ENCODE assay signal across 9 mouse cellular contexts in genomic region chr14:31128101-31128825, GRCm38 (mm10). TPM values are rescaled to one million over a fixed set of nuclear protein-coding genes. Genes with fewer than 3 reads are reported as not detected.
DNase-seq lines count a peak whose midpoint lies in the region; ATAC-seq and TF ChIP-seq lines count a peak whose summit lies in the region.
"Had no signal": no experiment of that assay in that cellular context is flagged by ENCODE, and none has a peak within 500 bp of the region (broad histone marks: within the 10 kb centered on the region; RNA-seq: fewer than 3 reads in every experiment).

No protein-coding gene starts in this region.

- H3K4me1 ChIP-seq in embryonic facial prominence, embryonic 14.5 days (ENCODE audit: control insufficient read depth, insufficient read depth, low read length) = peaks cover 53% of the 10 kb centered on the region
- peaks cover 35% of the 10 kb centered on the region for H3K4me1 ChIP-seq in testis, adult 2 months (ENCODE audit: control insufficient read depth, insufficient read depth, low read length)

- no peak for TF ChIP-seq CTCF in testis, adult 2 months (IDR thresholded peaks at IDR 0.05; ENCODE audit: control insufficient read depth, insufficient read depth, insufficient replicate concordance, low read depth, low read length)

- no peak for TF ChIP-seq POLR2A in testis, adult 2 months (IDR thresholded peaks at IDR 0.05; ENCODE audit: control insufficient read depth, low read depth, low read length)

- peak overlapping the region; percentile 80 for H3K27ac ChIP-seq in embryonic facial prominence, embryonic 14.5 days (replicated peaks; ENCODE audit: low read depth, low read length)
- H3K27ac ChIP-seq in testis, adult 2 months (ENCODE audit: control insufficient read depth, insufficient read depth, low read depth, low read length) = peak overlapping the region; percentile 80

- WGBS in embryonic facial prominence, embryonic 14.5 days = 1% methylated on average over 23 of the region's 23 CpGs
- under 1% methylated on average over 23 of the region's 23 CpGs for WGBS in large intestine, adult 2 months

- peak; percentile 61 to 70 for DNase-seq in cerebellum, postnatal 10 days
- DNase-seq in cerebellum, adult 9-11 months = no peak
- DNase-seq in Muller cell, postnatal 12 days (ENCODE audit: inconsistent ontology term) = peak; percentile 65
- DNase-seq in embryonic facial prominence, embryonic 14.5 days (ENCODE audit: low spot score) = peak; percentile 75
- DNase-seq in heart, postnatal 36 days = peak; percentile 51 to 74
- DNase-seq in large intestine, adult 2 months (ENCODE audit: low read depth, low spot score) = peak; percentile 40

- no peak for ATAC-seq in embryonic facial prominence, embryonic 14.5 days (ENCODE audit: low read depth)
- ATAC-seq in megakaryocyte-erythroid progenitor cell, adult 5-6 weeks (replicated peaks; ENCODE audit: low FRiP score, low TSS enrichment, poor library complexity, severe bottlenecking) = 0 out of 2 replicates have a peak, but pooled peaks have one; percentile 16

- peaks cover 15% of the 10 kb centered on the region for H3K36me3 ChIP-seq in embryonic facial prominence, embryonic 14.5 days (ENCODE audit: control insufficient read depth, insufficient read depth, low read length)
- no peaks in the 10 kb centered on the region for H3K36me3 ChIP-seq in testis, adult 2 months (ENCODE audit: control insufficient read depth, insufficient read depth, low read length)

- H3K4me3 ChIP-seq in embryonic facial prominence, embryonic 14.5 days (ENCODE audit: low read depth, low read length) = peak overlapping the region; percentile 69
- peak overlapping the region; percentile 93 for H3K4me3 ChIP-seq in testis, adult 2 months (ENCODE audit: control insufficient read depth, low read depth, low read length)

- peak overlapping the region; percentile 70 for H3K4me2 ChIP-seq in embryonic facial prominence, embryonic 14.5 days (ENCODE audit: low read depth, low read length)

- intact Hi-C loops in heart, postnatal 36 days (cut with DNase I) = no loop called here

- H3K9ac ChIP-seq in embryonic facial prominence, embryonic 14.5 days (ENCODE audit: low read depth, low read length) = peak overlapping the region; percentile 84

- no peaks in the 10 kb centered on the region for H3K9me3 ChIP-seq in embryonic facial prominence, embryonic 14.5 days (ENCODE audit: control insufficient read depth, low read length)

- H3K27me3 ChIP-seq in embryonic facial prominence, embryonic 14.5 days (replicated peaks; ENCODE audit: control insufficient read depth, insufficient read depth, low read length) = no peaks in the 10 kb centered on the region
- H3K27me3 ChIP-seq in testis, adult 2 months (ENCODE audit: control insufficient read depth, insufficient read depth, low read length) = no peaks in the 10 kb centered on the region
- H3K27me3 ChIP-seq: Patski had no signal

RNA-seq across cellular contexts. Expression of gene Smim4, which starts 0.5 kb away (rescaled TPM):
- polyA plus RNA-seq in embryonic facial prominence, embryonic 14.5 days (2014; fragmentation: Nextera tagmentation; extraction: Ambion mirVana) = 62.3 and 64.8 TPM in 2 replicates
- 10 to 100 TPM; 64.8 to 72.2 TPM for total RNA-seq in heart, postnatal 36 days (2021)
- polyA plus RNA-seq in large intestine, adult 2 months (2012; rRNA removed) = 25.4 and 30.4 TPM in 2 replicates
- total RNA-seq in megakaryocyte-erythroid progenitor cell, adult 5-6 weeks (2014; fragmentation: Nextera tagmentation) = 161 and 205 TPM in 2 replicates
- total RNA-seq in megakaryocyte-erythroid progenitor cell, adult 5-6 weeks (2017) = 56.2 and 61.8 TPM in 2 replicates
- 8.9 and 11.8 TPM in 2 replicates for polyA plus RNA-seq in testis, adult 2 months (2012; rRNA removed)

RNA-seq across cellular contexts. Expression of gene Nt5dc2, which starts 2.6 kb away (rescaled TPM):
- 362 and 371 TPM in 2 replicates for polyA plus RNA-seq in embryonic facial prominence, embryonic 14.5 days (2014; fragmentation: Nextera tagmentation; extraction: Ambion mirVana)
- total RNA-seq in heart, postnatal 36 days (2021) = 10 to 100 TPM; 19.5 to 19.9 TPM
- polyA plus RNA-seq in large intestine, adult 2 months (2012; rRNA removed) = 9.5 and 9.8 TPM in 2 replicates
- total RNA-seq in megakaryocyte-erythroid progenitor cell, adult 5-6 weeks (2014; fragmentation: Nextera tagmentation) = 82.3 and 91.5 TPM in 2 replicates
- 49.2 and 87.0 TPM in 2 replicates for total RNA-seq in megakaryocyte-erythroid progenitor cell, adult 5-6 weeks (2017)
- polyA plus RNA-seq in testis, adult 2 months (2012; rRNA removed) = 24.4 and 27.4 TPM in 2 replicates

RNA-seq across cellular contexts. Expression of gene Stab1, which starts 40.2 kb away (rescaled TPM):
- polyA plus RNA-seq in embryonic facial prominence, embryonic 14.5 days (2014; fragmentation: Nextera tagmentation; extraction: Ambion mirVana) = 69.4 and 76.1 TPM in 2 replicates
- total RNA-seq in heart, postnatal 36 days (2021) = 10 to 100 TPM; 66.1 to 85.9 TPM
- polyA plus RNA-seq in large intestine, adult 2 months (2012; rRNA removed) = 39.2 and 72.8 TPM in 2 replicates
- 0.20 and 0.37 TPM in 2 replicates for total RNA-seq in megakaryocyte-erythroid progenitor cell, adult 5-6 weeks (2014; fragmentation: Nextera tagmentation)
- total RNA-seq in megakaryocyte-erythroid progenitor cell, adult 5-6 weeks (2017) = not detected in 2 replicates
- 8.0 and 9.2 TPM in 2 replicates for polyA plus RNA-seq in testis, adult 2 months (2012; rRNA removed)

Comparison
In these comparisons a context has a peak if more than half of its experiments do, and no peak if none do; other contexts are left out.
1. RNA of gene Nt5dc2, which starts 2.6 kb away (polyA plus RNA-seq): 362 to 371 TPM in embryonic facial prominence, embryonic 14.5 days; 24.4 to 27.4 TPM in testis, adult 2 months and 9.5 to 9.8 TPM in large intestine, adult 2 months; every median in the first group is over 10 times any median in the second.